Mouse (Mus musculus) heart, embryonic 14.5 days (tissue): Measurements from ENCODE around the gene Alms1. TPM values are rescaled to one million over a fixed set of nuclear protein-coding genes. Genes with fewer than 3 reads are reported as not detected.

Source experiments
- ATAC-seq: fragments of 200-750 bp; cut with Nextera tagmentation; 2 replicates; pipeline ENCODE4 v1.8.0; 2017; ENCODE audit warnings: low read depth, moderate TSS enrichment; ENCODE audit not compliant: insufficient number of reproducible peaks, insufficient read depth, low FRiP score
- H3K27ac ChIP-seq, 2 experiments: fragments of 200-500 bp in 1 of 2; fragments of 300-500 bp in 1 of 2; sonication (generic) in 1 of 2; replicated peaks in 1 of 2; 2 replicates each; pipeline ENCODE4 v1.5.1; 2012 to 2014; ENCODE audit warnings: low read depth in 2 of 2, low read length in 2 of 2, control low read depth in 1 of 2, mild to moderate bottlenecking in 1 of 2, mixed read lengths in 1 of 2; ENCODE audit not compliant: control insufficient read depth in 1 of 2, insufficient read depth in 1 of 2
- H3K27me3 ChIP-seq: fragments of 300-500 bp; sonication (generic); 2 replicates; pipeline ENCODE4 v1.6.1; 2014; ENCODE audit warnings: mild to moderate bottlenecking, low read length, control low read depth; ENCODE audit not compliant: control insufficient read depth, insufficient read depth
- H3K36me3 ChIP-seq: fragments of 300-500 bp; sonication (generic); 2 replicates; pipeline ENCODE4 v1.6.1; 2014; ENCODE audit warnings: mild to moderate bottlenecking, control low read depth, low read length, mixed read lengths; ENCODE audit not compliant: control insufficient read depth, insufficient read depth
- H3K4me1 ChIP-seq, 2 experiments: fragments of 200-500 bp in 1 of 2; fragments of 300-500 bp in 1 of 2; sonication (generic) in 1 of 2; 2 replicates each; pipeline ENCODE4 v1.6.1; 2012 to 2014; ENCODE audit warnings: low read length in 2 of 2, control low read depth in 1 of 2, mixed read lengths in 1 of 2; ENCODE audit not compliant: control insufficient read depth in 2 of 2, insufficient read depth in 2 of 2
- H3K4me2 ChIP-seq: fragments of 300-500 bp; sonication (generic); 2 replicates; pipeline ENCODE4 v1.6.1; 2014; ENCODE audit warnings: mild to moderate bottlenecking, low read length
- H3K4me3 ChIP-seq, 2 experiments: fragments of 200-500 bp in 1 of 2; fragments of 300-500 bp in 1 of 2; sonication (generic) in 1 of 2; 2 replicates each; pipeline ENCODE4 v1.5.1; 2012 to 2014; ENCODE audit warnings: low read length in 2 of 2, mild to moderate bottlenecking in 2 of 2, control low read depth in 1 of 2, low read depth in 1 of 2, moderate library complexity in 1 of 2; ENCODE audit not compliant: control insufficient read depth in 1 of 2, insufficient read depth in 1 of 2
- H3K9ac ChIP-seq: fragments of 300-500 bp; sonication (generic); 2 replicates; pipeline ENCODE4 v1.6.1; 2014; ENCODE audit warnings: mild to moderate bottlenecking, low read length
- H3K9me3 ChIP-seq: fragments of 300-500 bp; sonication (generic); 2 replicates; pipeline ENCODE4 v1.6.1; 2016; ENCODE audit warnings: low read length, control low read depth; ENCODE audit not compliant: control insufficient read depth
- WGBS: fragments of 180-500 bp; shearing (Covaris S2); extraction: QIAGEN DNeasy Blood & Tissue Kit; methylation state at CpG from one replicate; pipeline ENCODE4 v1.1.7; 2014; 5-methylcytosine and 5-hydroxymethylcytosine counted together
- polyA plus RNA-seq: library from polyadenylated mRNA; unstranded; fragments of >200 nt; fragmentation: Nextera tagmentation; extraction: Ambion mirVana; gene quantifications from 2 replicates; pipeline ENCODE4 v1.2.1, GENCODE M21; 2014

The Alms1 gene
- polyA plus RNA-seq, 1 experiment from 2014 or later, result 2.8 TPM

- ATAC-seq, result no peak
- peaks cover 0 to 12% of the 10 kb centered on the region in 2 experiments; a peak in 1 of 4 replicates for H3K4me1 ChIP-seq
- no peak overlapping the region for H3K27ac ChIP-seq
- no peaks in the 10 kb centered on the region for H3K9me3 ChIP-seq
- 79% methylated on average over 4 of the region's 4 CpGs for WGBS
- no peak overlapping the region for H3K4me2 ChIP-seq
- no peak overlapping the region for H3K4me3 ChIP-seq
- H3K9ac ChIP-seq, result no peak overlapping the region
- H3K27me3 ChIP-seq, result no peaks in the 10 kb centered on the region
- H3K36me3 ChIP-seq, result no peaks in the 10 kb centered on the region
Observed at GRCm38 (mm10) chr6:85584612-85585011, 2.7 kb upstream of the Alms1 start.

DNA sequence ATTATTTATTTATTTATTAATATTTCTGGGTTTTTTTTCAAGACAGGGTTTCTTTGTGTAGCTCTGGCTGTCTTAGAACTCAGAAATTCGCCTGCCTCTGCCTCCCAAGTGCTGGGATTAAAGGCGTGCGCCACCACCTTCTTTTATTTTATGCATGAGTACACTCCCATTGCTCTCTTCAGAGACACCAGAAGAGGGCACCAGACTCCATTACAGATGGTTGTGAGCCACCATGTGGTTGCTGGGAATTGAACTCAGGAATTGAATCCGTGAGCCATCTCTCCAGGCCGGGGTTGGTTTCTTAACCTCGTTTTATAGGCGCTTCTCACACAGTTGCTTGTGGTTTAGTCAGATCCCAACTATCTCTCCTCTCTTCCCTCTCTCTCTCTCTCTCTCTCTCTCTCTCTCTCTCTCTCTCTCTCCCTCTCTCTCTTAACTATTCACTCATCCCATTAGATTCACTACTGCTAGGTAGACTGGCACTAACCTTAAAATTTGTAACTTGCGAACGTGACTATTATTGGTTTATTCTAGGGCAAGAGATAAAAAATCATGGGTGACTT lies 445 bp upstream of the Alms1 start:
- 32% methylated on average over 9 of the region's 9 CpGs for WGBS

GRCm38 (mm10) chr6:85588164-85588563 lies 833 bp downstream of the Alms1 start:
- H3K27ac ChIP-seq, result peak overlapping the region; percentile 72 to 78; a peak in 2 of 4 replicates
- H3K4me3 ChIP-seq, result peak overlapping the region; percentile 81 to 97
- 0% methylated on average over 10 of the region's 10 CpGs for WGBS
- ATAC-seq, result no peak
- no peaks in the 10 kb centered on the region for H3K9me3 ChIP-seq
- peak overlapping the region; percentile 81 for H3K9ac ChIP-seq
- peaks cover 0 to 12% of the 10 kb centered on the region in 2 experiments; a peak in 1 of 4 replicates for H3K4me1 ChIP-seq
- H3K27me3 ChIP-seq, result no peaks in the 10 kb centered on the region
- H3K36me3 ChIP-seq, result no peaks in the 10 kb centered on the region
- peak overlapping the region; percentile 80 for H3K4me2 ChIP-seq

More for the DNA sequence above, 445 bp upstream of the Alms1 start:
- ATAC-seq, result no peak
- Histone ChIP-seq H3K9ac (peak overlapping the region; percentile 81; the same call in 1 of the 2 replicates), H3K9me3 (no peaks in the 10 kb centered on the region), H3K4me3 (peak overlapping the region; percentile 81 to 97), H3K4me1 (peaks cover 0 to 12% of the 10 kb centered on the region in 2 experiments; a peak in 1 of 4 replicates), H3K27ac (no peak overlapping the region), H3K36me3 (no peaks in the 10 kb centered on the region), H3K4me2 (peak overlapping the region; percentile 80), H3K27me3 (no peaks in the 10 kb centered on the region)

GRCm38 (mm10) chr6:85588568-85588967 lies 1.2 kb downstream of the Alms1 start:
- Histone ChIP-seq H3K4me2 (peak overlapping the region; percentile 80), H3K9me3 (no peaks in the 10 kb centered on the region), H3K36me3 (no peaks in the 10 kb centered on the region), H3K9ac (peak overlapping the region; percentile 81), H3K27ac (no peak overlapping the region), H3K27me3 (no peaks in the 10 kb centered on the region), H3K4me3 (peak overlapping the region in 1 of 2 experiments; percentile 81; a peak in 2 of 4 replicates), H3K4me1 (peaks cover 0 to 12% of the 10 kb centered on the region in 2 experiments; a peak in 1 of 4 replicates)
- ATAC-seq, result no peak
- 13% methylated on average over 4 of the region's 4 CpGs for WGBS

- no peak overlapping the region for H3K9ac ChIP-seq
- H3K27ac ChIP-seq, result no peak overlapping the region
- peaks cover 0 to 12% of the 10 kb centered on the region in 2 experiments; a peak in 1 of 4 replicates for H3K4me1 ChIP-seq
- WGBS, result 82% methylated on average over 2 of the region's 2 CpGs
- no peaks in the 10 kb centered on the region for H3K27me3 ChIP-seq
- no peaks in the 10 kb centered on the region for H3K36me3 ChIP-seq
- H3K4me2 ChIP-seq, result no peak overlapping the region
- H3K9me3 ChIP-seq, result no peaks in the 10 kb centered on the region
- H3K4me3 ChIP-seq, result no peak overlapping the region
- no peak for ATAC-seq
Observed at GRCm38 (mm10) chr6:85590116-85590515, 2.8 kb downstream of the Alms1 start.

DNA sequence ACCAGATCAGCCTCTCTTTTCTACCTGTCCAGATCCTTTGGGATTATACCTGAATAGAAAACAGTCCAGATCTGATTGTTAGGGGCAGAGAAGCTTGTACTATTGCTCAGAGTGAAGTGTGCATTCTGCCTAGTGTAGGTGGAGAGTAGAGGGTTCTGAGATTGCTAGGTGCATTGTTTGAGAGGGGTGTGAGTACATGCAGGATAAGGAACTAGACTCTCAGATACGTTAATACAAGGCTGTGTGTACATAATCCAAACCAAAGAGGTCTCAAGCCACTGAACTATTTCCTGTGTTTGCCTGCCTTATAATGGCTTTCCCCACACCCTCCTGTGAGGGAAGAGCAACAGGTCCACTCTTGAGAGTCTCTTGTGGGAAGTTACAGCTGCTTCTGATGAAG lies 12.0 kb downstream of the Alms1 start:
- 44% methylated on average over 1 of the region's 1 CpGs for WGBS
- no peak overlapping the region for H3K4me3 ChIP-seq
- 0 out of 2 replicates have a peak, but pooled peaks cover 4% of the 10 kb centered on the region for H3K36me3 ChIP-seq
- H3K27ac ChIP-seq, result no peak overlapping the region
- no peaks in the 10 kb centered on the region for H3K4me1 ChIP-seq
- no peaks in the 10 kb centered on the region for H3K9me3 ChIP-seq
- no peak overlapping the region for H3K4me2 ChIP-seq
- no peak for ATAC-seq
- H3K27me3 ChIP-seq, result no peaks in the 10 kb centered on the region
- H3K9ac ChIP-seq, result no peak overlapping the region

GRCm38 (mm10) chr6:85610511-85610910 lies 23.2 kb downstream of the Alms1 start:
- WGBS, result 84% methylated on average over 1 of the region's 1 CpGs
- H3K36me3 ChIP-seq, result peaks cover 47% of the 10 kb centered on the region

DNA sequence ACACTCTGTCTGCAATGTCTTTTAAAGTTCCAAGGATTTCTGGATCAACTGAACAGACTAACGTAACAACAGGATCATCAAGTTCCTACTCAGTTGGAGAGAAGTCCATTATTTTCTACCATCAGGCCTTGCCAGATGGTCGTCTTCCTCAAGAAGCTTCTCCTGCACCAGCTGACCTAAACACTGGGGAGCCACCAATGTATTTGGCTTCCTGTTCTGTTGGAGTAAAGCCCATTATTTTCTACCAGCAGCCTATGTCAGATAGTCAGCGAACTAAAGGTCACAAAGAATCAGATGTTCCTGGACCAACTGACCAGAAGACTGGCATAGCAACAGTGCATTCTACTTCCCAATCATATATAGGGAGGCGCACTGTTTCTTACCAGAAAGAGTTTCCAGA lies 33.5 kb downstream of the Alms1 start:
- H3K9ac ChIP-seq, result no peak overlapping the region
- WGBS, result 91% methylated on average over 4 of the region's 4 CpGs
- ATAC-seq, result no peak

More at GRCm38 (mm10) chr6:85610511-85610910, 23.2 kb downstream of the Alms1 start:
- H3K9me3 ChIP-seq, result no peaks in the 10 kb centered on the region
- no peak for ATAC-seq
- H3K4me2 ChIP-seq, result no peak overlapping the region
- no peak overlapping the region for H3K4me3 ChIP-seq
- no peak overlapping the region for H3K9ac ChIP-seq
- H3K27me3 ChIP-seq, result no peaks in the 10 kb centered on the region
- H3K4me1 ChIP-seq, result no peaks in the 10 kb centered on the region
- H3K27ac ChIP-seq, result no peak overlapping the region

More for the DNA sequence above, 33.5 kb downstream of the Alms1 start:
- no peak overlapping the region for H3K4me3 ChIP-seq
- no peak overlapping the region for H3K4me2 ChIP-seq
- H3K27ac ChIP-seq, result no peak overlapping the region
- no peaks in the 10 kb centered on the region for H3K9me3 ChIP-seq
- H3K36me3 ChIP-seq, result peaks cover 71% of the 10 kb centered on the region
- no peaks in the 10 kb centered on the region for H3K4me1 ChIP-seq
- H3K27me3 ChIP-seq, result no peaks in the 10 kb centered on the region
